Mouse (Mus musculus): ENCODE data around the gene Ppp6r2. TPM values are rescaled to one million over a fixed set of nuclear protein-coding genes. Genes with fewer than 3 reads are reported as not detected.

The Ppp6r2 gene
- 16.2 and 17.2 TPM in 2 replicates for polyA plus RNA-seq (2015; fragmentation: Nextera tagmentation; extraction: Ambion mirVana)

DNA sequence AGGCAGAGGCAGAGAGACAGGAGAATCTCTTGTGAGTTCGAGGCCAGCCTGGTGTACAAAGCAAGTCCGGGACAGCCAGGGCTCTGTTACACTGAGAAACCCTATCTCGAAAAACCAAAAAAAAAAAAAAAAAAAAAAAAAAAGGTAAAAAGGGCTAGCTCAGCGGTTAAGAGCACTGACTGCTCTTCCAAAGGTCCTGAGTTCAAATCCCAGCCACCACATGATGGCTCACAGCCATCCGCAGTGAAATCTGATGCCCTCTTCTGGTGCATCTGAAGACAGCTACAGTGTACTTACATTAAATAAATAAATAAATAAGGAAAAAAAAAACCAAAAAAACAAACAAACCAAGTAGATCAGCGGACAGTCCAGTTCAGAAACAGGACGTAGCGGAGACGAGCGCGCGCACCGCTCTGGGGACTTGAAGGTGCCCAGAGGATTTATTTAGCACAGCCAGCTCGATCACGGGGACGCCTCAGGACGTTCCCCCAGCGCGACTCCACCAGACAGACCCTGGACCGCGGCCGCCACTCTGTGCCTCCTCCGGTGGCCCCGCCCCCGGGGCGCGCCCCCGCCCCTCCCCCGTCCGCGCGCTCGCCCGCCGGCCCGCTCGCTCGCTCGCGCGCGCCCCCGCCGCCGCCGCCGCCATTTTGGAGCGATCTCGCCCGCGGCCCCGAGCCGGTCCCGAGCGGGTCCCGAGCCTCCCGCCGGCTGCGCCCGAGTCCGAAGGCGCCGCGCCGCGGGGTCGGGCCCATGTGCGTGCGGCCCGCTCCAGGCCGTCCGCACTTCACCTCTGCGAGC is at the start of gene Ppp6r2:
Ppp6r2 (plus strand) TSS at position 639 of the 801 bp plus-strand sequence.
- Histone ChIP-seq H3K9me3 (ENCODE audit: control insufficient read depth, low read length) (no peaks in the 10 kb centered on the region), H3K4me1 (replicated peaks; ENCODE audit: control insufficient read depth, insufficient read depth) (0 out of 2 replicates have a peak, but pooled peaks cover 2% of the 10 kb centered on the region), H3K36me3 (ENCODE audit: control insufficient read depth, insufficient read depth, low read length) (no peaks in the 10 kb centered on the region), H3K4me2 (replicated peaks; ENCODE audit: low read depth) (peak within 1 kb of the TSS; percentile 86), H3K27me3 (ENCODE audit: control insufficient read depth, insufficient read depth, low read length) (no peaks in the 10 kb centered on the region), H3K27ac (replicated peaks) (peak within 1 kb of the TSS; percentile 92), H3K9ac (ENCODE audit: low read length) (peak within 1 kb of the TSS; percentile 96), H3K4me3 (ENCODE audit: low read depth, low read length) (peak within 1 kb of the TSS; percentile 97)
- DNase-seq (ENCODE audit: low spot score): peak; percentile 88
- TF ChIP-seq CTCF (IDR thresholded peaks at IDR 0.05; ENCODE audit: low read depth): peak; percentile 57
- TF ChIP-seq EP300 (optimal IDR thresholded peaks at IDR 0.05): no peak
- ATAC-seq (ENCODE audit: low FRiP score, low TSS enrichment): peak; percentile 80
- 3% methylated on average over 41 of the region's 73 CpGs for WGBS

DNA sequence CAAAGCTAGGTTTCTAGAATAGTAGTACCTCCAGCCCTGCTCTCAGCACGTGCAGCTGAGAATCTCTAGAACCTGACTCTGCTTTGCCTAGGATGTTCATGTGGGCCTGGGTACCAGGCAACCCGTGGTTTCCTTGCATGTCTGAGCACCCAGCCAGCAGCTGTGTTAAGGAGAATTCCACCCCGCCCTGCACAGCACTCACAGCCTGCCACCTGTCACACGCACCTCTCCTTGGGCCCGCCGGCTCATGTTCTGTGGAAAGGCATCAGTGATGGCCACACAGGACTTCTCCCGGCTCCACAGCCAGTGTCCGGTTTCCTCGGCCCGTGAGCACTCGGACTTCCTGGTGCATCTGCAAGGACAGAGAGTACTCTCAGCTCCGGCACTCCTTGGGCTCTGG is 45.9 kb upstream of the Ppp6r2 start:
- Histone ChIP-seq H3K36me3 (ENCODE audit: control insufficient read depth, insufficient read depth, low read length) (peaks cover 59% of the 10 kb centered on the region), H3K4me3 (ENCODE audit: low read depth, low read length) (no peak overlapping the region), H3K4me2 (replicated peaks; ENCODE audit: low read depth) (no peak overlapping the region), H3K27ac (replicated peaks) (no peak overlapping the region), H3K9me3 (ENCODE audit: control insufficient read depth, low read length) (no peaks in the 10 kb centered on the region), H3K27me3 (ENCODE audit: control insufficient read depth, insufficient read depth, low read length) (no peaks in the 10 kb centered on the region), H3K9ac (ENCODE audit: low read length) (no peak overlapping the region), H3K4me1 (replicated peaks; ENCODE audit: control insufficient read depth, insufficient read depth) (peaks cover 15% of the 10 kb centered on the region)
- TF ChIP-seq EP300 (optimal IDR thresholded peaks at IDR 0.05): no peak
- TF ChIP-seq CTCF (IDR thresholded peaks at IDR 0.05; ENCODE audit: low read depth): no peak
- no peak for ATAC-seq (ENCODE audit: low FRiP score, low TSS enrichment)
- DNase-seq (ENCODE audit: low spot score): no peak
- 90% methylated on average over 12 of the region's 12 CpGs for WGBS

DNA sequence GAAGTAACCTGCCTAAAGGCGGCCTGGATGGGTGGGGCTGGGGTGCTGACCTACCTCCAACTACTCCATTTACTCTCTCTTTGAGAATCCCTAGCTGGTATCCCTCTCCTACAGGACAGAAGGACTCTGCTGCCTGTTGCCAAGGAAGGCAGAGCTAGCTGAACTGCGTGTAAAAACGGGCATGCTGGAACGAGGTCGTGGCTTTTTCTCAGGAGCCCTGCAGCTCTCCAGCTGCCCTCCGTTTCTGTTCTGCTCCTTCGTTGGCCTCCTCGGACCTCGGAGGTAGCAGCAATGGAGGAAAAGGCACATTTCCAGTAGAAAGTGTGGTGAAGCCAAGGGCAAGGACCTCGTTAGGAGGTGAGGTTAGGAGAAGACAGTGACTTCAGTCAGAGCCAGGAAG is 42.4 kb upstream of the Ppp6r2 start:
- 27% methylated on average over 10 of the region's 10 CpGs for WGBS
- Histone ChIP-seq H3K36me3 (ENCODE audit: control insufficient read depth, insufficient read depth, low read length) (peaks cover 33% of the 10 kb centered on the region), H3K27me3 (ENCODE audit: control insufficient read depth, insufficient read depth, low read length) (no peaks in the 10 kb centered on the region), H3K27ac (replicated peaks) (peak overlapping the region; percentile 88), H3K4me1 (replicated peaks; ENCODE audit: control insufficient read depth, insufficient read depth) (peaks cover 20% of the 10 kb centered on the region), H3K4me3 (ENCODE audit: low read depth, low read length) (no peak overlapping the region), H3K9ac (ENCODE audit: low read length) (peak overlapping the region; percentile 41), H3K9me3 (ENCODE audit: control insufficient read depth, low read length) (no peaks in the 10 kb centered on the region), H3K4me2 (replicated peaks; ENCODE audit: low read depth) (peak overlapping the region; percentile 34)
- DNase-seq (ENCODE audit: low spot score): no peak
- ATAC-seq (ENCODE audit: low FRiP score, low TSS enrichment): no peak
- TF ChIP-seq CTCF (IDR thresholded peaks at IDR 0.05; ENCODE audit: low read depth): no peak
- TF ChIP-seq EP300 (optimal IDR thresholded peaks at IDR 0.05): no peak

DNA sequence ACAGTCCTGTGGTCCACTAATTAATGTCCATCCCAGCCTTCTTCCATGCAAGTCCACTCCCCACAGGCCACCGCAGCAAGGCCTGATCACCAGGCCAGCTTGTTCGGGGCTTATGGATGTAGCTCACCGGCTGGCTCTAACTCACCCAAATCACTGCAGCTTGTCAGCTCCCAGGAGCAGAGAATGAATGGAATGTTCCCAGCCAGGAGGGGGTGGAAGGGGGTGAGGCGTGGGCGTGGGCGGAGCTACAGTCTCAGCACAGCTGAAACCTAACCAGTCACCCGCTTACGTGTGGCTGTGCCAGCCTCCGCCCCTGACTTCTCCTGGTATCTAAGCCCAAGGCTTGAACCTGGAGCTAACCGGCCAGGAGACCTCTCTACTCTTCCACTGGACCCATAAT is 41.9 kb upstream of the Ppp6r2 start:
- 7% methylated on average over 10 of the region's 10 CpGs for WGBS
- Histone ChIP-seq H3K4me1 (replicated peaks; ENCODE audit: control insufficient read depth, insufficient read depth) (peaks cover 23% of the 10 kb centered on the region), H3K36me3 (ENCODE audit: control insufficient read depth, insufficient read depth, low read length) (peaks cover 27% of the 10 kb centered on the region), H3K27ac (replicated peaks) (peak overlapping the region; percentile 88), H3K4me3 (ENCODE audit: low read depth, low read length) (peak overlapping the region; percentile 10; the same call in 1 of the 2 replicates), H3K9me3 (ENCODE audit: control insufficient read depth, low read length) (no peaks in the 10 kb centered on the region), H3K4me2 (replicated peaks; ENCODE audit: low read depth) (peak overlapping the region; percentile 34), H3K9ac (ENCODE audit: low read length) (peak overlapping the region; percentile 41), H3K27me3 (ENCODE audit: control insufficient read depth, insufficient read depth, low read length) (no peaks in the 10 kb centered on the region)
- ATAC-seq (ENCODE audit: low FRiP score, low TSS enrichment) (peak; percentile 60), DNase-seq (ENCODE audit: low spot score) (peak; percentile 90)
- TF ChIP-seq EP300 (optimal IDR thresholded peaks at IDR 0.05): no peak
- TF ChIP-seq CTCF (IDR thresholded peaks at IDR 0.05; ENCODE audit: low read depth): no peak; the same call in 1 of the 2 replicates

DNA sequence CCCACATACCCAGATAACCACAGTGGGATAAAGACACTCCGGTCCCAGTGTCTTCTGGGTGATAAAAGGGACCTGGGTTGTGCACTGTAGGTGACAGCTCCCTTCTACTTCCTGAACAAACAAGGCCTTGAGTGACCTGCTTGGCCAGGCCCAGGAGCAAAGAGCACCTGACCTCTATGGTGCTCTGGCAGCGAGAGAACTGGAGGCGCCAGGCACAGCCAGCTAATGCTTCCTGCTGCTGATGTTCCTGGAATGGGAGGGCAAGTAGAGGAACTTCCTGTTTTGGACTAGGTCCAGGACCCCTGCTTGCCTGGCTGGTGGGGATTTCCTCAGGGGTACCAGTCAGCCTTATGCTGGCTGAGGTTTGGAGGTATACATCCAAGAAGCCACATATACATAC is 41.3 kb upstream of the Ppp6r2 start:
- Histone ChIP-seq H3K9ac (ENCODE audit: low read length) (0 out of 2 replicates have a peak overlapping the region, but pooled peaks have one; percentile 8), H3K27me3 (ENCODE audit: control insufficient read depth, insufficient read depth, low read length) (no peaks in the 10 kb centered on the region), H3K4me3 (ENCODE audit: low read depth, low read length) (no peak overlapping the region), H3K4me2 (replicated peaks; ENCODE audit: low read depth) (no peak overlapping the region; the same call in 1 of the 2 replicates), H3K4me1 (replicated peaks; ENCODE audit: control insufficient read depth, insufficient read depth) (peaks cover 25% of the 10 kb centered on the region), H3K36me3 (ENCODE audit: control insufficient read depth, insufficient read depth, low read length) (peaks cover 24% of the 10 kb centered on the region), H3K27ac (replicated peaks) (peak overlapping the region; percentile 88), H3K9me3 (ENCODE audit: control insufficient read depth, low read length) (no peaks in the 10 kb centered on the region)
- DNase-seq (ENCODE audit: low spot score): peak; percentile 65
- WGBS: 40% methylated on average over 3 of the region's 3 CpGs
- ATAC-seq (ENCODE audit: low FRiP score, low TSS enrichment): peak; percentile 55
- TF ChIP-seq EP300 (optimal IDR thresholded peaks at IDR 0.05): no peak
- TF ChIP-seq CTCF (IDR thresholded peaks at IDR 0.05; ENCODE audit: low read depth): no peak

- Histone ChIP-seq H3K9ac (ENCODE audit: low read length) (no peak overlapping the region), H3K9me3 (ENCODE audit: control insufficient read depth, low read length) (no peaks in the 10 kb centered on the region), H3K4me1 (replicated peaks; ENCODE audit: control insufficient read depth, insufficient read depth) (peaks cover 27% of the 10 kb centered on the region), H3K4me2 (replicated peaks; ENCODE audit: low read depth) (no peak overlapping the region), H3K27ac (replicated peaks) (0 out of 2 replicates have a peak overlapping the region, but pooled peaks have one; percentile 5), H3K36me3 (ENCODE audit: control insufficient read depth, insufficient read depth, low read length) (peaks cover 12% of the 10 kb centered on the region), H3K27me3 (ENCODE audit: control insufficient read depth, insufficient read depth, low read length) (no peaks in the 10 kb centered on the region), H3K4me3 (ENCODE audit: low read depth, low read length) (no peak overlapping the region)
- 83% methylated on average over 5 of the region's 5 CpGs for WGBS
- ATAC-seq (ENCODE audit: low FRiP score, low TSS enrichment) (no peak), DNase-seq (ENCODE audit: low spot score) (no peak)
- TF ChIP-seq EP300 (optimal IDR thresholded peaks at IDR 0.05): no peak
- TF ChIP-seq CTCF (IDR thresholded peaks at IDR 0.05; ENCODE audit: low read depth): no peak
Observed at GRCm38 (mm10) chr15:89171526-89172051, 39.8 kb upstream of the Ppp6r2 start.

Data from stomach, postnatal 0 days (tissue).